Mouse (Mus musculus) limb, embryonic 14.5 days (tissue): ENCODE results near the gene Lrg1. TPM values are rescaled to one million over a fixed set of nuclear protein-coding genes. Genes with fewer than 3 reads are reported as not detected.
A peak's percentile ranks its signal among the peaks of the same experiment; 100 is the strongest.

Source experiments
- ATAC-seq: fragments of 200-750 bp; cut with Nextera tagmentation; 2 replicates; pipeline ENCODE4 v1.8.0; 2017; ENCODE audit warnings: low read depth, moderate number of reproducible peaks, moderate TSS enrichment; ENCODE audit not compliant: low FRiP score
- DNase-seq: peaks from one replicate; pipeline ENCODE4 v3.0.0-alpha.2; 2015; ENCODE audit warnings: low spot score
- H3K27ac ChIP-seq: fragments of 300-500 bp; sonication (generic); replicated peaks from 2 replicates; pipeline ENCODE4 v1.5.1; 2014; ENCODE audit warnings: low read depth, mild to moderate bottlenecking, low read length, moderate library complexity, mixed read lengths
- H3K27me3 ChIP-seq: fragments of 300-500 bp; sonication (generic); 2 replicates; pipeline ENCODE4 v1.6.1; 2014; ENCODE audit warnings: low read length, mixed read lengths; ENCODE audit not compliant: control insufficient read depth, insufficient read depth
- H3K36me3 ChIP-seq: fragments of 300-500 bp; sonication (generic); 2 replicates; pipeline ENCODE4 v1.6.1; 2014; ENCODE audit warnings: mild to moderate bottlenecking, low read length, moderate library complexity, mixed read lengths; ENCODE audit not compliant: control insufficient read depth, insufficient read depth
- H3K4me1 ChIP-seq: fragments of 300-500 bp; sonication (generic); 2 replicates; pipeline ENCODE4 v1.6.1; 2014; ENCODE audit warnings: antibody characterized with exemption, low read length, mixed read lengths; ENCODE audit not compliant: control insufficient read depth, insufficient read depth
- H3K4me2 ChIP-seq: fragments of 300-500 bp; sonication (generic); replicated peaks from 2 replicates; pipeline ENCODE4 v1.6.1; 2014; ENCODE audit warnings: low read depth, mild to moderate bottlenecking, low read length, moderate library complexity; ENCODE audit not compliant: severe bottlenecking
- H3K4me3 ChIP-seq: fragments of 300-500 bp; sonication (generic); replicated peaks from 2 replicates; pipeline ENCODE4 v1.5.1; 2014; ENCODE audit warnings: low read length
- H3K9ac ChIP-seq: fragments of 300-500 bp; sonication (generic); 2 replicates; pipeline ENCODE4 v1.6.1; 2014; ENCODE audit warnings: mild to moderate bottlenecking, low read depth, low read length, moderate library complexity; ENCODE audit not compliant: severe bottlenecking
- H3K9me3 ChIP-seq: fragments of 300-500 bp; sonication (generic); 2 replicates; pipeline ENCODE4 v1.6.1; 2016; ENCODE audit warnings: low read length; ENCODE audit not compliant: control insufficient read depth
- POLR2A ChIP-seq: fragments of 200-500 bp; IDR thresholded peaks from 2 replicates; pipeline ENCODE4 v1.8.0; 2012; ENCODE audit warnings: inconsistent platforms, mild to moderate bottlenecking, moderate library complexity, borderline replicate concordance; ENCODE audit not compliant: insufficient read depth, insufficient read length; ENCODE audit errors: extremely low read depth
- WGBS: fragments of 180-500 bp; shearing (Covaris S2); extraction: QIAGEN DNeasy Blood & Tissue Kit; methylation state at CpG from one replicate; pipeline ENCODE4 v1.1.7; 2014; 5-methylcytosine and 5-hydroxymethylcytosine counted together
- polyA plus RNA-seq, 2 experiments: library from polyadenylated mRNA; depleted of rRNA in 1 of 2; stranded (reverse) in 1 of 2; unstranded in 1 of 2; fragments of >200 nt; fragmentation: Nextera tagmentation in 1 of 2; extraction: Ambion mirVana in 1 of 2; gene quantifications; 2 replicates each; pipeline versions ENCODE4 v1.2.1 to v1.2.3; 2012 to 2014

Gene Lrg1
- polyA plus RNA-seq, 2 experiments, result 0.29 to 0.43 TPM

- DNase-seq (no peak), ATAC-seq (peak; percentile 61)
- Histone ChIP-seq H3K4me2 (peak overlapping the region; percentile 35), H3K9ac (0 out of 2 replicates have a peak overlapping the region, but pooled peaks have one; percentile 32), H3K9me3 (no peaks in the 10 kb centered on the region), H3K27me3 (peaks cover 48% of the 10 kb centered on the region), H3K4me1 (peaks cover 3% of the 10 kb centered on the region; the same call in 1 of the 2 replicates), H3K4me3 (peak overlapping the region; percentile 8; the same call in 1 of the 2 replicates), H3K27ac (no peak overlapping the region), H3K36me3 (no peaks in the 10 kb centered on the region)
- no peak for TF ChIP-seq POLR2A
- WGBS, result 2% methylated on average over 26 of the region's 30 CpGs
Observed at GRCm38 (mm10) chr17:56148790-56149618, 27.2 kb upstream of the Lrg1 start.

- ATAC-seq (no peak), DNase-seq (no peak)
- H3K4me2 ChIP-seq, result peak overlapping the region; percentile 35; the same call in 1 of the 2 replicates
- no peak overlapping the region for H3K9ac ChIP-seq
- H3K4me1 ChIP-seq, result no peaks in the 10 kb centered on the region
- no peak for TF ChIP-seq POLR2A
- no peak overlapping the region for H3K27ac ChIP-seq
- 14% methylated on average over 9 of the region's 9 CpGs for WGBS
- H3K4me3 ChIP-seq, result 0 out of 2 replicates have a peak overlapping the region, but pooled peaks have one; percentile 8
- peaks cover 48% of the 10 kb centered on the region for H3K27me3 ChIP-seq
- no peaks in the 10 kb centered on the region for H3K36me3 ChIP-seq
- H3K9me3 ChIP-seq, result no peaks in the 10 kb centered on the region
Observed at GRCm38 (mm10) chr17:56148280-56148679, 26.5 kb upstream of the Lrg1 start.

GRCm38 (mm10) chr17:56147420-56147819 lies 25.6 kb upstream of the Lrg1 start:
- no peaks in the 10 kb centered on the region for H3K4me1 ChIP-seq
- H3K27me3 ChIP-seq, result peaks cover 55% of the 10 kb centered on the region
- no peak overlapping the region for H3K27ac ChIP-seq
- ATAC-seq (peak; percentile 48; the same call in 1 of the 2 replicates), DNase-seq (no peak)
- no peak overlapping the region for H3K9ac ChIP-seq
- no peaks in the 10 kb centered on the region for H3K9me3 ChIP-seq
- H3K4me2 ChIP-seq, result no peak overlapping the region
- H3K4me3 ChIP-seq, result no peak overlapping the region
- 53% methylated on average over 12 of the region's 12 CpGs for WGBS
- TF ChIP-seq POLR2A, result no peak
- H3K36me3 ChIP-seq, result no peaks in the 10 kb centered on the region

GRCm38 (mm10) chr17:56146131-56146530 lies 24.3 kb upstream of the Lrg1 start:
- ATAC-seq (no peak), DNase-seq (no peak)
- no peak overlapping the region for H3K4me3 ChIP-seq
- no peak overlapping the region for H3K9ac ChIP-seq
- no peaks in the 10 kb centered on the region for H3K9me3 ChIP-seq
- peaks cover 68% of the 10 kb centered on the region for H3K27me3 ChIP-seq
- H3K4me1 ChIP-seq, result peaks cover 9% of the 10 kb centered on the region; the same call in 1 of the 2 replicates
- H3K4me2 ChIP-seq, result no peak overlapping the region
- TF ChIP-seq POLR2A, result no peak
- no peak overlapping the region for H3K27ac ChIP-seq
- WGBS, result 15% methylated on average over 9 of the region's 9 CpGs
- H3K36me3 ChIP-seq, result no peaks in the 10 kb centered on the region

- no peak for ATAC-seq
- Histone ChIP-seq H3K9me3 (no peaks in the 10 kb centered on the region), H3K4me2 (no peak overlapping the region), H3K4me1 (peaks cover 12% of the 10 kb centered on the region; the same call in 1 of the 2 replicates), H3K27ac (no peak overlapping the region), H3K36me3 (no peaks in the 10 kb centered on the region), H3K4me3 (no peak overlapping the region), H3K9ac (no peak overlapping the region), H3K27me3 (peaks cover 72% of the 10 kb centered on the region)
- TF ChIP-seq POLR2A, result no peak
- 68% methylated on average over 9 of the region's 9 CpGs for WGBS
- DNase-seq, result no peak
Observed at GRCm38 (mm10) chr17:56144546-56144945, 22.7 kb upstream of the Lrg1 start.
